Mouse (Mus musculus) liver, embryonic 14.5 days (tissue): Measurements from ENCODE around the gene Spic. TPM values are rescaled to one million over a fixed set of nuclear protein-coding genes. Genes with fewer than 3 reads are reported as not detected.

Source experiments
- ATAC-seq: fragments of 200-750 bp; cut with Nextera tagmentation; 2 replicates; pipeline ENCODE4 v1.8.0; 2017; ENCODE audit warnings: moderate number of reproducible peaks, mild to moderate bottlenecking, moderate library complexity; ENCODE audit not compliant: insufficient read depth
- DNase-seq, 3 experiments: peaks; one replicate each; pipeline ENCODE4 v3.0.0-alpha.2; 2012 to 2013; ENCODE audit warnings: low read depth in 3 of 3, low spot score in 3 of 3
- H3K27ac ChIP-seq: fragments of 300-500 bp; sonication (generic); 2 replicates; pipeline ENCODE4 v1.5.1; 2014; ENCODE audit warnings: moderate library complexity, mild to moderate bottlenecking, control low read depth, inconsistent platforms
- H3K27me3 ChIP-seq: fragments of 300-500 bp; sonication (generic); 2 replicates; pipeline ENCODE4 v1.6.1; 2014; ENCODE audit warnings: mild to moderate bottlenecking, low read length, moderate library complexity; ENCODE audit not compliant: control insufficient read depth, insufficient read depth
- H3K36me3 ChIP-seq: fragments of 300-500 bp; sonication (generic); replicated peaks from 2 replicates; pipeline ENCODE4 v1.6.1; 2014; ENCODE audit warnings: low read depth; ENCODE audit not compliant: control insufficient read depth, insufficient read depth
- H3K4me1 ChIP-seq, 2 experiments: fragments of 200-500 bp in 1 of 2; fragments of 300-500 bp in 1 of 2; sonication (generic) in 1 of 2; replicated peaks; 2 replicates each; pipeline ENCODE4 v1.6.1; 2012 to 2014; ENCODE audit warnings: antibody characterized with exemption in 1 of 2, inconsistent platforms in 1 of 2, low read length in 1 of 2; ENCODE audit not compliant: control insufficient read depth in 2 of 2, insufficient read depth in 2 of 2
- H3K4me2 ChIP-seq: fragments of 300-500 bp; sonication (generic); 2 replicates; pipeline ENCODE4 v1.6.1; 2014; ENCODE audit warnings: low read depth, mild to moderate bottlenecking, control low read depth, moderate library complexity
- H3K4me3 ChIP-seq, 2 experiments: fragments of 200-500 bp in 1 of 2; fragments of 300-500 bp in 1 of 2; sonication (generic) in 1 of 2; 2 replicates each; pipeline ENCODE4 v1.5.1; 2012 to 2014; ENCODE audit warnings: low read depth in 2 of 2, low read length in 2 of 2, mild to moderate bottlenecking in 2 of 2, control low read depth in 1 of 2, inconsistent platforms in 1 of 2, moderate library complexity in 1 of 2; ENCODE audit not compliant: insufficient read depth in 1 of 2
- H3K9ac ChIP-seq: fragments of 300-500 bp; sonication (generic); replicated peaks from 2 replicates; pipeline ENCODE4 v1.6.1; 2014; ENCODE audit warnings: mild to moderate bottlenecking, control low read depth, moderate library complexity
- H3K9me3 ChIP-seq: fragments of 300-500 bp; sonication (generic); 2 replicates; pipeline ENCODE4 v1.6.1; 2016; ENCODE audit warnings: low read length, mixed read lengths; ENCODE audit not compliant: control insufficient read depth
- CTCF ChIP-seq: IDR thresholded peaks from 2 replicates; pipeline ENCODE4 v1.5.1; 2016; ENCODE audit warnings: antibody characterized with exemption, low read depth, control low read depth
- EP300 ChIP-seq: IDR thresholded peaks from 2 replicates; pipeline ENCODE4 v1.6.1; 2016; ENCODE audit warnings: antibody characterized with exemption, low read depth
- WGBS: fragments of 180-500 bp; shearing (Covaris S2); extraction: QIAGEN DNeasy Blood & Tissue Kit; methylation state at CpG from one replicate; pipeline ENCODE4 v1.1.7; 2014; ENCODE audit not compliant: insufficient replicate concordance; 5-methylcytosine and 5-hydroxymethylcytosine counted together
- polyA plus RNA-seq, 2 experiments: library from polyadenylated mRNA; depleted of rRNA in 1 of 2; stranded (reverse) in 1 of 2; unstranded in 1 of 2; fragments of >200 nt; fragmentation: Nextera tagmentation in 1 of 2; extraction: Ambion mirVana in 1 of 2; gene quantifications; 2 replicates each; pipeline versions ENCODE4 v1.2.1 to v1.2.3; 2012 to 2014

Gene Spic
- polyA plus RNA-seq, 2 experiments: 3.9 to 8.9 TPM

- no peaks in the 10 kb centered on the region for H3K4me1 ChIP-seq
- H3K27ac ChIP-seq: no peak overlapping the region
- H3K4me2 ChIP-seq: no peak overlapping the region
- no peak overlapping the region for H3K9ac ChIP-seq
- DNase-seq (no peak), ATAC-seq (no peak)
- no peaks in the 10 kb centered on the region for H3K9me3 ChIP-seq
- H3K4me3 ChIP-seq: no peak overlapping the region
- TF ChIP-seq CTCF (no peak), EP300 (no peak)
- 56% methylated on average over 4 of the region's 4 CpGs for WGBS
- H3K36me3 ChIP-seq: no peaks in the 10 kb centered on the region
- no peaks in the 10 kb centered on the region for H3K27me3 ChIP-seq
Observed at GRCm38 (mm10) chr10:88658918-88659317, 25.9 kb downstream of the Spic start.

- Histone ChIP-seq H3K4me3 (no peak overlapping the region), H3K9me3 (no peaks in the 10 kb centered on the region), H3K9ac (no peak overlapping the region), H3K36me3 (no peaks in the 10 kb centered on the region), H3K4me2 (no peak overlapping the region), H3K4me1 (no peaks in the 10 kb centered on the region), H3K27me3 (no peaks in the 10 kb centered on the region), H3K27ac (no peak overlapping the region)
- no peak for TF ChIP-seq CTCF
- ATAC-seq: no peak
- DNase-seq: no peak
- 29% methylated on average over 5 of the region's 5 CpGs for WGBS
Observed at GRCm38 (mm10) chr10:88645448-88645847, 39.4 kb downstream of the Spic start.

GRCm38 (mm10) chr10:88631330-88631953 is 53.4 kb downstream of the Spic start:
- Histone ChIP-seq H3K27me3 (no peaks in the 10 kb centered on the region), H3K4me3 (no peak overlapping the region), H3K27ac (no peak overlapping the region), H3K9me3 (no peaks in the 10 kb centered on the region), H3K4me2 (no peak overlapping the region), H3K4me1 (no peaks in the 10 kb centered on the region), H3K9ac (no peak overlapping the region), H3K36me3 (no peaks in the 10 kb centered on the region)
- TF ChIP-seq CTCF (no peak), EP300 (no peak)
- DNase-seq (no peak), ATAC-seq (no peak)
- 63% methylated on average over 10 of the region's 10 CpGs for WGBS

GRCm38 (mm10) chr10:88630663-88631329 is 54.0 kb downstream of the Spic start:
- ATAC-seq (no peak), DNase-seq (no peak)
- no peaks in the 10 kb centered on the region for H3K36me3 ChIP-seq
- no peak overlapping the region for H3K9ac ChIP-seq
- 50% methylated on average over 2 of the region's 2 CpGs for WGBS
- H3K27ac ChIP-seq: no peak overlapping the region
- H3K4me3 ChIP-seq: no peak overlapping the region
- no peaks in the 10 kb centered on the region for H3K4me1 ChIP-seq
- H3K4me2 ChIP-seq: no peak overlapping the region
- no peaks in the 10 kb centered on the region for H3K9me3 ChIP-seq
- no peaks in the 10 kb centered on the region for H3K27me3 ChIP-seq
- TF ChIP-seq CTCF (no peak), EP300 (no peak)

GRCm38 (mm10) chr10:88627052-88627451 is 57.8 kb downstream of the Spic start:
- no peak overlapping the region for H3K9ac ChIP-seq
- H3K4me3 ChIP-seq: no peak overlapping the region
- no peaks in the 10 kb centered on the region for H3K4me1 ChIP-seq
- DNase-seq: no peak
- no peak for ATAC-seq
- no peak overlapping the region for H3K4me2 ChIP-seq
- H3K9me3 ChIP-seq: no peaks in the 10 kb centered on the region
- WGBS: 64% methylated on average over 4 of the region's 4 CpGs
- H3K36me3 ChIP-seq: no peaks in the 10 kb centered on the region
- H3K27ac ChIP-seq: no peak overlapping the region
- H3K27me3 ChIP-seq: no peaks in the 10 kb centered on the region
- TF ChIP-seq CTCF (no peak), EP300 (no peak)
